Mouse (Mus musculus): ENCODE results near the gene Cbfa2t3.
A peak's percentile ranks its signal among the peaks of the same experiment; 100 is the strongest.

Cbfa2t3 gene

GRCm38 (mm10) chr8:122600666-122601065 is 98.2 kb downstream of the Cbfa2t3 start:
- no peak for DNase-seq (ENCODE audit: low spot score)

- DNase-seq (ENCODE audit: low spot score): no peak
These were observed 102.9 kb downstream of the Cbfa2t3 start for GRCm38 (mm10) chr8:122596031-122596430.

- no peak for DNase-seq (ENCODE audit: low spot score)
These were observed 105.0 kb downstream of the Cbfa2t3 start for GRCm38 (mm10) chr8:122593783-122594507.

GRCm38 (mm10) chr8:122593240-122593639 is 105.7 kb downstream of the Cbfa2t3 start:
- no peak for DNase-seq (ENCODE audit: low spot score)

- no peak for DNase-seq (ENCODE audit: low spot score)
These were observed 112.2 kb downstream of the Cbfa2t3 start for GRCm38 (mm10) chr8:122586749-122587148.

- no peak for DNase-seq (ENCODE audit: low spot score)
These were observed 112.7 kb downstream of the Cbfa2t3 start for GRCm38 (mm10) chr8:122586171-122586570.

GRCm38 (mm10) chr8:122585411-122585891 is 113.5 kb downstream of the Cbfa2t3 start:
- no peak for DNase-seq (ENCODE audit: low spot score)

- no peak for DNase-seq (ENCODE audit: low spot score)
These were observed 113.9 kb downstream of the Cbfa2t3 start for GRCm38 (mm10) chr8:122584981-122585380.

GRCm38 (mm10) chr8:122580926-122581325 is 118.0 kb downstream of the Cbfa2t3 start:
- no peak for DNase-seq (ENCODE audit: low spot score)

GRCm38 (mm10) chr8:122579196-122579595 is 119.7 kb downstream of the Cbfa2t3 start:
- no peak for DNase-seq (ENCODE audit: low spot score)

GRCm38 (mm10) chr8:122577116-122577515 is 121.8 kb downstream of the Cbfa2t3 start:
- no peak for DNase-seq (ENCODE audit: low spot score)

GRCm38 (mm10) chr8:122576648-122577022 is 122.3 kb downstream of the Cbfa2t3 start, which contains the start of gene Aprt:
Gene Aprt, minus strand, starts transcription at chr8:122576909.
- DNase-seq (ENCODE audit: low spot score): peak; percentile 92

- no peak for DNase-seq (ENCODE audit: low spot score)
These were observed 122.9 kb downstream of the Cbfa2t3 start for GRCm38 (mm10) chr8:122575735-122576647.

GRCm38 (mm10) chr8:122575286-122575685 is 123.6 kb downstream of the Cbfa2t3 start:
- DNase-seq (ENCODE audit: low spot score): no peak

Measured in testis, postnatal 14 days (tissue).